Mouse (Mus musculus): Measurements from ENCODE around the gene Med13.

Gene Med13

GRCm38 (mm10) chr11:86356854-86357788 is at the start of gene Med13:
Med13 (minus strand) TSS chr11:86357602.
- peak; percentile 74 for DNase-seq (ENCODE audit: low read depth, low spot score)

- DNase-seq (ENCODE audit: low read depth, low spot score) = no peak
Measured at GRCm38 (mm10) chr11:86404590-86404989, 47.2 kb upstream of the Med13 start.

GRCm38 (mm10) chr11:86403845-86404244 is 46.4 kb upstream of the Med13 start:
- DNase-seq (ENCODE audit: low read depth, low spot score) = peak; percentile 77

GRCm38 (mm10) chr11:86399241-86400107 is 42.1 kb upstream of the Med13 start:
- peak; percentile 95 for DNase-seq (ENCODE audit: low read depth, low spot score)

GRCm38 (mm10) chr11:86396950-86397594 is 39.7 kb upstream of the Med13 start:
- DNase-seq (ENCODE audit: low read depth, low spot score) = peak; percentile 66

GRCm38 (mm10) chr11:86396518-86396917 is 39.1 kb upstream of the Med13 start:
- DNase-seq (ENCODE audit: low read depth, low spot score) = peak; percentile 50

- peak; percentile 91 for DNase-seq (ENCODE audit: low read depth, low spot score)
Measured at GRCm38 (mm10) chr11:86395513-86396125, 38.2 kb upstream of the Med13 start.

- no peak for DNase-seq (ENCODE audit: low read depth, low spot score)
Measured at GRCm38 (mm10) chr11:86395100-86395499, 37.7 kb upstream of the Med13 start.

- DNase-seq (ENCODE audit: low read depth, low spot score) = no peak
Measured at GRCm38 (mm10) chr11:86391687-86392086, 34.3 kb upstream of the Med13 start.

GRCm38 (mm10) chr11:86390308-86390707 is 32.9 kb upstream of the Med13 start:
- no peak for DNase-seq (ENCODE audit: low read depth, low spot score)

GRCm38 (mm10) chr11:86389506-86389905 is 32.1 kb upstream of the Med13 start:
- no peak for DNase-seq (ENCODE audit: low read depth, low spot score)

GRCm38 (mm10) chr11:86388821-86389480 is 31.5 kb upstream of the Med13 start:
- no peak for DNase-seq (ENCODE audit: low read depth, low spot score)

GRCm38 (mm10) chr11:86387121-86387893 is 29.9 kb upstream of the Med13 start:
- DNase-seq (ENCODE audit: low read depth, low spot score) = peak; percentile 2

GRCm38 (mm10) chr11:86386576-86386975 is 29.2 kb upstream of the Med13 start:
- DNase-seq (ENCODE audit: low read depth, low spot score) = peak; percentile 26

GRCm38 (mm10) chr11:86385710-86386282 is 28.4 kb upstream of the Med13 start:
- peak; percentile 90 for DNase-seq (ENCODE audit: low read depth, low spot score)

GRCm38 (mm10) chr11:86384141-86384540 is 26.7 kb upstream of the Med13 start:
- DNase-seq (ENCODE audit: low read depth, low spot score) = peak; percentile 54

GRCm38 (mm10) chr11:86382520-86383157 is 25.2 kb upstream of the Med13 start:
- no peak for DNase-seq (ENCODE audit: low read depth, low spot score)

- no peak for DNase-seq (ENCODE audit: low read depth, low spot score)
Measured at GRCm38 (mm10) chr11:86381478-86382091, 24.2 kb upstream of the Med13 start.
